Mouse (Mus musculus): Measurements from ENCODE around the gene Btbd16. TPM values are rescaled to one million over a fixed set of nuclear protein-coding genes. Genes with fewer than 3 reads are reported as not detected.
A peak's percentile ranks its signal among the peaks of the same experiment; 100 is the strongest.

Gene Btbd16
- polyA plus RNA-seq, 1 experiment from 2014 or later, result not detected

DNA sequence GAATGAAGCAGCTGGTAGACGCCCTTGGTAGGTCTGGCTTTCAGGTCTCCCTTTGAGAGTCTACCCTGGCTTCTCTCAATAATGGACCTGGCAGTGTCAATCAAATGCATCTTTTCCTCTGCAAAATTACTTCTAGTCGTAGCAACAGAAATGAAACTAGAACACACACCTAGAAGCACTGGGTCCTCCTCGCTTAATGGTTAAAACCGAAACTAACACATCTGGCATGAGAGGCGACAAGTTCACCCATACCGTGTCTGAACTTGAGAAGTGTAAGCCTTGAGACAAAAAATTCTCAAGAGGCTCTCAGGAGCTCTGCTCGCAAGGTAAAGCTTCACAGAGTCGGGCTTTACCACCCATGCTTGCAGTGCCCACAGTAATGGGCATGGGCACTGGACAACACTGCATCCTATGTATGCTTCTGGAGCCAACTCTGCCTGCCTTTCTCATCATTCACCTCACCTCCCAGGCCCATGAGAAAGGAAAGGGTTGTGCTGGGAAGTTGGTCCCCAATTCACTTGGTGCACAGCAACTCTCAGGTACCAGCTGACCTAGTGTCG lies 54.1 kb downstream of the Btbd16 start:
- H3K4me1 ChIP-seq, result no peaks in the 10 kb centered on the region
- H3K27ac ChIP-seq, result no peak overlapping the region
- no peak for ATAC-seq (ENCODE audit: low FRiP score)
- H3K4me2 ChIP-seq, result no peak overlapping the region
- H3K9ac ChIP-seq, result no peak overlapping the region
- H3K9me3 ChIP-seq, result no peaks in the 10 kb centered on the region
- 96% methylated on average over 9 of the region's 9 CpGs for WGBS
- H3K4me3 ChIP-seq (replicated peaks), result no peak overlapping the region
- H3K36me3 ChIP-seq (replicated peaks), result no peaks in the 10 kb centered on the region
- H3K27me3 ChIP-seq, result peaks cover 23% of the 10 kb centered on the region

DNA sequence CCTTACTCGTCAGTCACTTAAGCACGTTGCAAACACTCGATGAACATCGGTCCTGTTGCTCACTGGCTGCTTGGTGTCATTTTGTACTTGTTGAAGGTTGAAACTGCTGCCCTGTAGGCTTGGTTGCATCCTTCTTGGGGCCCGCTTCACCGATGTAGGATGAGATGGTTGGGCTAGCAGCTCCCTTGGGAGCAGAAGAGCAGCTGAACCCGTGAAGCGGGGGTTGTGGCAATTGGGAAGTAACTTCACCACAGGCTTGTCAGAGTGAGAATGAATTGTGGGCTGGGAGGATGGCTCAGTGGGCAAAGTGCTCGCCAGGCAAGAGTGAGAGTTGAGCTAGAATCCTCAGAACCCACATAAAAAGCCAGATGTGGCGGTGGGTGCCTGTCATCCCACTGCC lies 54.6 kb downstream of the Btbd16 start:
- ATAC-seq (ENCODE audit: low FRiP score), result no peak
- 86% methylated on average over 10 of the region's 10 CpGs for WGBS

DNA sequence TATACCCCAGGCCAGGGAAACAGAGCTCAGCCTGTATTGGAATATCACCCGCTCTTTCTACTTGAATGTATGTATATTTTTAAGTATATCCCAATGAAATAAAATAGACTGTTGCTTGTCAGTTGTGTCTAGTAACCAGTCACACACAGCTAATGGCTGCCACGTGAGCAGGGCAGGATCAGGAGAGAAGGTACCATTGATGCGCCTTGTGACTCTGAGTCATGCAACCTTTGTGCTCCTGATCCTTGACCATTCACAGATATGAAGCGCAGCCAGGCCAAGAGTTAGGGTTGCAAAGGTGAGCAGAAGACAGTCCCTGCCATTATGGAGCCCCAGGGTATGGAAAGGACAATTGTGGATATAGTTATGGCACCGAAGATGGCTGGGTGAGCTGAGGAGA lies 57.7 kb downstream of the Btbd16 start:
- no peak overlapping the region for H3K4me2 ChIP-seq
- H3K27me3 ChIP-seq, result peaks cover 53% of the 10 kb centered on the region
- H3K27ac ChIP-seq, result no peak overlapping the region
- ATAC-seq (ENCODE audit: low FRiP score), result no peak
- H3K9me3 ChIP-seq, result no peaks in the 10 kb centered on the region
- H3K36me3 ChIP-seq (replicated peaks), result no peaks in the 10 kb centered on the region
- no peak overlapping the region for H3K9ac ChIP-seq
- no peak overlapping the region for H3K4me3 ChIP-seq (replicated peaks)
- 92% methylated on average over 5 of the region's 5 CpGs for WGBS
- H3K4me1 ChIP-seq, result peaks cover 21% of the 10 kb centered on the region

More for the DNA sequence above, 54.6 kb downstream of the Btbd16 start:
- Histone ChIP-seq H3K27me3 (peaks cover 29% of the 10 kb centered on the region), H3K27ac (no peak overlapping the region), H3K36me3 (replicated peaks) (no peaks in the 10 kb centered on the region), H3K4me2 (no peak overlapping the region), H3K9me3 (no peaks in the 10 kb centered on the region), H3K4me1 (no peaks in the 10 kb centered on the region), H3K9ac (no peak overlapping the region), H3K4me3 (replicated peaks) (no peak overlapping the region)

DNA sequence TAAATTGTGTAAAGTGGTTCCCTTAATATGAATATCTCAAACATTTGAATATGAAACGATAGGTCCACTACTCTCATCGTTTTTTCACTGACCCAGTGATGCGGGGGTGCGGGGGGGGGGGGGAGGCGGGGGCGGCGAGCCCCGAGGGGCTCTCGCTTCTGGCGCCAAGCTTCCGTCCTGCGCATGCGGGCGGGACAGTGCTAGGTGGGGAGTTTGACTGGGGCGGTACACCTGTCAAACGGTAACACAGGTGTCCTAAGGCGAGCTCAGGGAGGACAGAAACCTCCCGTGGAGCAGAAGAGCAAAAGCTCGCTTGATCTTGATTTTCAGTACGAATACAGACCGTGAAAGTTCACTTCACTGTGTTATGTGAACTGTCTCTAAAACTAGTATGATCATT lies 60.4 kb downstream of the Btbd16 start:
- ATAC-seq (ENCODE audit: low FRiP score), result peak; percentile 96
- WGBS, result 11% methylated on average over 21 of the region's 21 CpGs
- no peak overlapping the region for H3K4me3 ChIP-seq (replicated peaks)
- no peaks in the 10 kb centered on the region for H3K9me3 ChIP-seq
- H3K27ac ChIP-seq, result no peak overlapping the region
- H3K4me1 ChIP-seq, result peaks cover 43% of the 10 kb centered on the region
- no peaks in the 10 kb centered on the region for H3K36me3 ChIP-seq (replicated peaks)
- no peak overlapping the region for H3K9ac ChIP-seq
- no peak overlapping the region for H3K4me2 ChIP-seq
- peaks cover 78% of the 10 kb centered on the region for H3K27me3 ChIP-seq

DNA sequence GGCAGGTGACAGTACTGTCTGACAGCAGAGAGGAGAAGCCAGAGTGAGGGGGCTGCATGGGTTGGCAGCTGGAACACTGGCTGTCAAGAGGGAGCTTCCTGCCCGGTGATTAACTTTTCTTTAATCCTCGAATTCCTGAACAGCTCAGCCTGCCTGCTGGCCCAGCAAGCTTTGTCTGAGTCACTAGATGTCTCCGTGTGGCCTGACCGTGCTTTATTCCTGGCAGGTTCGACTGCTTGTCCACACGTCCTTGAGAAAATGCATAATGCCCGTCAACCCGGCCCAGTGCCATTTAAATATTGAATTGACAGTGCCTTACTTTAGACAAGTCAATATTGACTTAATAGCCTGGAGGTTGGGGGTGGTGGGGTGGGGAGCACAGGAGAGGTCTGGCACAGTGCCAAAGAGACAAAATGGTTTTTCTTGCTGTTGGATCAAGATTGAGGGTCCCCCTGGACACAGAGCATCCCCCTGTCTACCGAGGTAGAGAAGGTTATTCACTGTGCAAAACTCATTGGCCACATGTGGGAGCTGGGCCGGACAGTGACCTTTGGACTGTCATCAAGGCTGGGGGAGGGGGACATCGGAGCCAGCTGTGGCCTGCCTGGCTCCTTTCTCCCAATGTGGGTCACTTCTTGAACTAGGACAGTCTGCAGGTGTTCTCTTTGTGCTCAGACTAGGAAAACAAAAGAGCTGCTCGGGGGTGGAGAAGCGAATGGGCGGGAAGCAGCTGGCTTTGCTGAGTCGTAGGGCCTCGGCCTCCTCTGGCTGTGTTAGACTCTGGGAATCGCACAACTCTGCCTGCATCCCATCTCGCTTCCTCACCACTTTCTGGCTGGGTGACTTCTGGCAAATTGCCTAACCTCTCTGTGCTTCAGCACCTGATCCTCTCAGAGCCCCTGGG lies 61.3 kb downstream of the Btbd16 start:
- H3K27ac ChIP-seq, result no peak overlapping the region
- H3K4me2 ChIP-seq, result no peak overlapping the region; the same call in 1 of the 2 replicates
- H3K9ac ChIP-seq, result no peak overlapping the region; the same call in 1 of the 2 replicates
- no peaks in the 10 kb centered on the region for H3K36me3 ChIP-seq (replicated peaks)
- H3K9me3 ChIP-seq, result no peaks in the 10 kb centered on the region
- peaks cover 43% of the 10 kb centered on the region for H3K4me1 ChIP-seq
- 4% methylated on average over 18 of the region's 18 CpGs for WGBS
- ATAC-seq (ENCODE audit: low FRiP score), result no peak
- no peak overlapping the region for H3K4me3 ChIP-seq (replicated peaks)
- peaks cover 84% of the 10 kb centered on the region for H3K27me3 ChIP-seq

DNA sequence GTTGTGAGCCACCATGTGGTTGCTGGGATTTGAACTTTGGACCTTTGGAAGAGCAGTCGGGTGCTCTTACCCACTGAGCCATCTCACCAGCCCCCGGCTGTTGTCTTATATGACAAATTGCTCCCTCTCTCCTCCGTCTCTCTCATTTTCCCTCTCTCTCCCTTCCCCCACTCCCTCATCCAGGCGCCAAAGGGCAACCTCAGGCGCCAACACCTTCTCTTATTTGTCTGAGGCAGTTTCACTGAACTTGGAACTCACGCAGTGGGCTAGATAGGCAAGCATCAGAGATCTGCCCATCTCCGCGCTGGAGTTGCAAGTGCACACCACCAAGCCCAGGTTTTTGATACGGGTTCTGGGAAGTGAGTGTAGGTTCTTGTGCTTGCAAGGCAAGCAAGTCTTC lies 62.2 kb downstream of the Btbd16 start:
- no peak for ATAC-seq (ENCODE audit: low FRiP score)
- Histone ChIP-seq H3K27me3 (peaks cover 84% of the 10 kb centered on the region), H3K9ac (no peak overlapping the region), H3K4me3 (replicated peaks) (no peak overlapping the region), H3K4me2 (no peak overlapping the region), H3K27ac (no peak overlapping the region), H3K9me3 (no peaks in the 10 kb centered on the region), H3K36me3 (replicated peaks) (no peaks in the 10 kb centered on the region), H3K4me1 (peaks cover 43% of the 10 kb centered on the region)
- 76% methylated on average over 9 of the region's 9 CpGs for WGBS

DNA sequence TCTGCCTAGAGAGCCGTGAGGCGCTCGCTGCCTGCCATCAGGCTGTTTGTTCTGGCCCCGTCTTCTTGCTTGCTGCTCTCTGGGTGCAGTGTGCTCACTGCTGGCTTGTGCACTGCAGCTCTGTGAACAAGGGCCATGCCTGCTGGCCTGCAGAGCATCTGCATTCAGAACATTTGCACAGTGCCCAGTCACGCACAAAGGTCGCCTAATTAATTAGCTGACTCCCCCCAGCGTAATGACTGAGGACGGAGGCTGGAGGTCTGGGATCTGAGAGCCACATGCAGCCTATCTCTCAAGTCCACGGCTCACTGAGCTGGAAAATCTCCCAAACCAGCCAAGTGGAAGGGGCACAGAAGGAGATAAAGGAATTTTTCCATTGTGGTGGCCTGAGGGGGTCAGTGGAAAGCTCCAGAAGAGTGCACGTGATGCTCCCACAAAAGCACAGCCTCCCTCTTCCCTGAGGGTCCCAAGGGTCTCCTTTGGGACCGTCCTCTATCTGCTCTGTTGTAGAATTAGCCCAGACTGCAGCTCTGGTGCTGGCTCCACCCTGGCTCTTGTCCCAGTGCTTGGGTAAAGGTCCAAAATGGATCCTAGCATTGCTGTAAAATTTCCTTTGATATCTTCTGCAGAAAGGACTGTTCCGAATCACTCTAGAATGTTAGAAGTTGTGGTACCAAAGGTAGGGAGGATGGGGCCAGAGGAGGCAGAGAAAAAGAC lies 64.2 kb downstream of the Btbd16 start:
- H3K4me1 ChIP-seq, result peaks cover 43% of the 10 kb centered on the region
- WGBS, result 7% methylated on average over 12 of the region's 12 CpGs
- H3K4me2 ChIP-seq, result peak overlapping the region; percentile 1; the same call in 1 of the 2 replicates
- no peaks in the 10 kb centered on the region for H3K36me3 ChIP-seq (replicated peaks)
- no peak overlapping the region for H3K9ac ChIP-seq
- H3K27me3 ChIP-seq, result peaks cover 71% of the 10 kb centered on the region
- peak overlapping the region; percentile 56; the same call in 1 of the 2 replicates for H3K27ac ChIP-seq
- ATAC-seq (ENCODE audit: low FRiP score), result peak; percentile 74
- no peak overlapping the region for H3K4me3 ChIP-seq (replicated peaks)
- H3K9me3 ChIP-seq, result no peaks in the 10 kb centered on the region

DNA sequence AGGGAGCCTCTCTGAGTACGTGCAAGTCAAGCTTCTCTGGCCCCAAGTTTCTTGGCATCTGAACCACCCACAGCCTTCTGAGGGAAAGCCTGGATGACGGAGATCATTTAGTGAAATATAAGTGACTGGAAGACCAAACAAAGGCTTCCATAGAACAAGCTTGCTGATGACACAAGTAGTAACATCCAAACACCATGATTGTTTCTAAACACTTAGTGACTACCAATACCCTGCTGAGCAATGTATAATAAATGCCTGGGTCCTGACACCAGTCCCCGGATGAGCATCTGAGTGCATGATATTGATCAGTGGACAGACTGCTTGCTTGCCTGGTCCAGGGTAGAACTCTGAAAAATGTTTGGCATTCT lies 64.8 kb downstream of the Btbd16 start:
- Histone ChIP-seq H3K27ac (peak overlapping the region; percentile 16; the same call in 1 of the 2 replicates), H3K9ac (no peak overlapping the region), H3K27me3 (peaks cover 66% of the 10 kb centered on the region), H3K4me2 (no peak overlapping the region), H3K4me3 (replicated peaks) (no peak overlapping the region), H3K36me3 (replicated peaks) (no peaks in the 10 kb centered on the region), H3K4me1 (peaks cover 43% of the 10 kb centered on the region), H3K9me3 (no peaks in the 10 kb centered on the region)
- ATAC-seq (ENCODE audit: low FRiP score), result no peak
- WGBS, result 36% methylated on average over 3 of the region's 3 CpGs

DNA sequence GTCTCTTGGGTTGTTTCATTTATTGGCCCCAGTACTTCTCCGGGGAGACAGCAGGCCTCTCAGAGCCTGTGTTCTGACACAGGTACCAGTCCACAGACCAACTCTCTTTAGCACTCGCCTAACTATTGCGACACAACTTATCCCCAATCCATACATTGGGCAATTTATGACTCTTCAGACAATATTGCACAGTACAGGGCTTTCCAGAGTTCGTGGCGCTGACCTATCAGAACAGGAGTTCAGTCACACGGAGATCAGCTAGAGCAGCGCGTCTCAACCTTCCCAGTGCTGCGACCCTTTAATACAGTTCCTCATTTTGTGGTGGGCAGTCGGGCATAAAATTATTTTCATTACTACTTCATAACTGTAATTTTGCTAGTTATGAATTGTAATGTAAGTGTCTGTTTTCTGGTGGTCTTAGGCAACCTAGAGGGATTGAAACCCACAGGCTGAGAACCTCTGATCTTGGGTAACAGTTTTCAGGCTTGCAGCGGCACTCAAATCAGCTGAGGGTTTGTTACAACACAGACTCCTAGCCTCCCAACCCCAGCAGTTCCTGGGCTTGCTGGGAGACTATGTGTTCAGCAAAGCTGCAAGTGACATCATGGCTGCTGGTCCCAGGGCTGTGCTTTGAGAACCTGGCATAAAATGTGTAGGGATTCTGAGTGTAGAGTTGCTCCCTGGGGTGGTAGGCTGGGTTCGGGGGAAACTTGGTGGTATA lies 65.7 kb downstream of the Btbd16 start:
- no peak overlapping the region for H3K27ac ChIP-seq
- H3K4me3 ChIP-seq (replicated peaks), result no peak overlapping the region
- no peaks in the 10 kb centered on the region for H3K9me3 ChIP-seq
- 95% methylated on average over 12 of the region's 12 CpGs for WGBS
- peaks cover 57% of the 10 kb centered on the region for H3K27me3 ChIP-seq
- H3K4me1 ChIP-seq, result peaks cover 38% of the 10 kb centered on the region
- no peak overlapping the region for H3K9ac ChIP-seq
- H3K4me2 ChIP-seq, result no peak overlapping the region
- no peaks in the 10 kb centered on the region for H3K36me3 ChIP-seq (replicated peaks)
- ATAC-seq (ENCODE audit: low FRiP score), result no peak

DNA sequence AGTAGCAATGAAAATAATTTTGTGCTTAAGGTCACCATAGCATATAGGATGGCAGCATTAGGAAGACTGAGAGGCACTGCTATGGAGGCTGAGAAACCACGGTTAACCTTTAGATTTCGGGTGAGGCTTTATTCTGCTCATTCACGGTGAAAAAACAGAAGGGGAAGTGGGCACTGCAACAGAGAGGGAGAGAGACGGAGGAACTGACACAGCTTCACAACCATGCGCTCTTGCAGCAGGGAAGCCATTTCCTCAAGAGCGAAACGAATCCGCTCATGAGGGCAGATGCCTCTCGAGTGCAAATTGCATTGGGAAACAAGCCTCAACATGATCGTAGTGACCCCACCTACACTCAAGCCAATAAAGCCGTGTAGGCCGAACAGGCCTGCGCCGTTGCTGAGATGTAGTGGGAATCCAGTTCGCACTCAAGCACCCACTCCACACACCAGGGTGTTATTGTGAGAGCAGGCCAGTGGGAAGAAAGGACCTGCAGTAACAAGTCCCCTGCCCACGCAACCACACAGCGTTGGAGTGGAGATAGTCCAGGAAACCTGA lies 73.4 kb downstream of the Btbd16 start:
- H3K27me3 ChIP-seq, result 0 out of 2 replicates have a peak, but pooled peaks cover 3% of the 10 kb centered on the region
- H3K36me3 ChIP-seq (replicated peaks), result no peaks in the 10 kb centered on the region
- H3K4me2 ChIP-seq, result no peak overlapping the region
- no peak for ATAC-seq (ENCODE audit: low FRiP score)
- no peak overlapping the region for H3K4me3 ChIP-seq (replicated peaks)
- no peak overlapping the region for H3K27ac ChIP-seq
- 90% methylated on average over 17 of the region's 17 CpGs for WGBS
- no peaks in the 10 kb centered on the region for H3K4me1 ChIP-seq
- no peaks in the 10 kb centered on the region for H3K9me3 ChIP-seq
- no peak overlapping the region for H3K9ac ChIP-seq

DNA sequence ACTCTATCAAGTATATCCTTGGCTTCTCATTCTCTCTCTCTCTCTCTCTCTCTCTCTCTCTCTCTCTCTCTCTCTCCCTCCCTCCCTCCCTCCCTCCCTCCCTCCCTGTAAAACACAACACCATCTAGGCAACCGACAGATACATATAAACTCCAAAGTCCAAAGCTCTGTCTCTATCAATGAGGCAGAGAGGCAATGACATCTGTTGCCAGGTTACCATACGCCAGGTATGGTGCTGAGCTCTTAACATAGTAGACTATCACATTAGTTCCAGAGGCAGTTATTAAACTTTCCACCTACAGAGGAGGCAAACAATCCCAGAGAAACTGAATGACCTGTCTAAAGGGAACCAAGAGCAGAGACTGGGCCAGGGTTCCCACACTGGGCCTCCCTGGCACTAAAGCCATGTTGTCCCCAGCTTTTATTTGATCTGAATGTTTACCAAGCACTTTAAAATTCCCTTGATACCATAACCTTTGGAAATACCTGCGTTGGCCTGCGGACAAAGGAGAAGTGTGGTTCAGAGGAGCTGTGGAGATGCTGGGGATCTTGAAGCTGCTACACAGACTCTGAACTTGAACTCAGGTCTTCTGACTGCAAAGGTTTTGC lies 80.9 kb downstream of the Btbd16 start:
- Histone ChIP-seq H3K27me3 (no peaks in the 10 kb centered on the region), H3K9me3 (no peaks in the 10 kb centered on the region), H3K4me2 (no peak overlapping the region), H3K27ac (no peak overlapping the region), H3K4me1 (peaks cover 13% of the 10 kb centered on the region), H3K4me3 (replicated peaks) (no peak overlapping the region), H3K9ac (no peak overlapping the region), H3K36me3 (replicated peaks) (no peaks in the 10 kb centered on the region)
- 77% methylated on average over 4 of the region's 4 CpGs for WGBS
- no peak for ATAC-seq (ENCODE audit: low FRiP score)

Data from forebrain, embryonic 12.5 days (tissue).